In the genomic region with DNA sequence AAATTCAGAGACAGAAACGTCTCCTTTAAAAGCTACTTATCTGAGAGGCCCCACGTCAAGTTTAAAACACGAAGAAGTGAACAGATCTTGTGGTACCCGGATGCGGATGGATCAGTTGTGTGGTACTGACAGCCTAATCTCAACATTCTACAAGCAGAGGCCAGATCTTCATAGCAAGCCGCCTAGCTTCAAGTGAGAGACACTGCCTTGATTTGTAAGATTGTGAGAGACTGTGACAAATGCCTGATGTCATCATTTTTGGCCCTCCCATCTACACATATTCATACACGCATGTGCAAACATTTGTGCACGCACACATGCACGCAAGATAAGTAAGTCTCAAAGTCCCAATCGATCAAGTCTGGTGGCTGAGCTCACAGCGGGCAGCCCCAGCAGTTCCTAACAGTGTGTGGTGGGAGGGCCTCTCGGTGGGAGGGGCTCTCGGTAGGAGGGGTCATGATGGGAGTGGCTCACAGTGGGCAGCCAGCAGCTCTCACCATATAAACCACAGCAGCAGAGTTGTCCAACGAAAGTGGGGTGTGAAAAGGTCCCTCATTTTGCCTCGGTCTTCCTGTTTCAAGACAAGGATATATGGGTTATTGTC, we compare ENCODE assay signal across 10 mouse cellular contexts. TPM values are rescaled to one million over a fixed set of nuclear protein-coding genes. Genes with fewer than 3 reads are reported as not detected.
DNase-seq lines count a peak whose midpoint lies in the region; ATAC-seq and TF ChIP-seq lines count a peak whose summit lies in the region.
"Had no signal": no experiment of that assay in that cellular context is flagged by ENCODE, and none has a peak within 500 bp of the region (broad histone marks: within the 10 kb centered on the region; RNA-seq: fewer than 3 reads in every experiment).

No protein-coding gene starts in this region.

- no peaks in the 10 kb centered on the region for H3K9me3 ChIP-seq in embryonic facial prominence, embryonic 11.5 days (replicated peaks; ENCODE audit: control insufficient read depth, low read length)
- no peaks in the 10 kb centered on the region for H3K9me3 ChIP-seq in kidney, embryonic 15.5 days (replicated peaks)
- no peaks in the 10 kb centered on the region for H3K9me3 ChIP-seq in lung, postnatal 0 days (ENCODE audit: low read length)
- H3K9me3 ChIP-seq: neural tube, embryonic 12.5 days had no signal

- H3K27me3 ChIP-seq in embryonic facial prominence, embryonic 11.5 days (ENCODE audit: control insufficient read depth, insufficient read depth, low read length): no peaks in the 10 kb centered on the region
- H3K27me3 ChIP-seq in kidney, embryonic 15.5 days: 0 out of 2 replicates have a peak, but pooled peaks cover 3% of the 10 kb centered on the region
- H3K27me3 ChIP-seq in lung, postnatal 0 days (replicated peaks; ENCODE audit: insufficient read depth, low read length): no peaks in the 10 kb centered on the region
- H3K27me3 ChIP-seq: neural tube, embryonic 12.5 days; Patski had no signal

- peak; percentile 23 for TF ChIP-seq CTCF in lung, postnatal 0 days (IDR thresholded peaks at IDR 0.05)

- peak; percentile 34 for ATAC-seq in CD4-positive, CD25-positive, alpha-beta regulatory T cell, adult 4 months
- 0 out of 2 replicates have a peak, but pooled peaks have one; percentile 39 for ATAC-seq in embryonic facial prominence, embryonic 11.5 days (replicated peaks; ENCODE audit: insufficient number of reproducible peaks, low FRiP score, low TSS enrichment, low read depth)
- ATAC-seq in kidney, embryonic 15.5 days (replicated peaks; ENCODE audit: low FRiP score): peak; percentile 90
- peak; percentile 84 for ATAC-seq in lung, postnatal 0 days
- ATAC-seq: Patski had no signal

- H3K27ac ChIP-seq in embryonic facial prominence, embryonic 11.5 days (replicated peaks; ENCODE audit: low read depth, low read length): no peak overlapping the region
- no peak overlapping the region for H3K27ac ChIP-seq in kidney, embryonic 15.5 days
- H3K27ac ChIP-seq in lung, postnatal 0 days (ENCODE audit: low read length): no peak overlapping the region
- H3K27ac ChIP-seq: neural tube, embryonic 12.5 days had no signal

- H3K36me3 ChIP-seq in embryonic facial prominence, embryonic 11.5 days (replicated peaks; ENCODE audit: control insufficient read depth, insufficient read depth, low read depth, low read length): no peaks in the 10 kb centered on the region
- H3K36me3 ChIP-seq in kidney, embryonic 15.5 days: no peaks in the 10 kb centered on the region
- H3K36me3 ChIP-seq in lung, postnatal 0 days (ENCODE audit: insufficient read depth, low read length): no peaks in the 10 kb centered on the region

- H3K4me3 ChIP-seq in embryonic facial prominence, embryonic 11.5 days (ENCODE audit: low read depth, low read length): no peak overlapping the region
- no peak overlapping the region; the same call in 1 of the 2 replicates for H3K4me3 ChIP-seq in kidney, embryonic 15.5 days (replicated peaks)
- no peak overlapping the region for H3K4me3 ChIP-seq in lung, postnatal 0 days (ENCODE audit: low read depth, low read length)
- H3K4me3 ChIP-seq: neural tube, embryonic 12.5 days had no signal

- H3K4me1 ChIP-seq in embryonic facial prominence, embryonic 11.5 days (ENCODE audit: control insufficient read depth, insufficient read depth, low read length): peaks cover 3% of the 10 kb centered on the region; the same call in 1 of the 2 replicates
- peaks cover 17% of the 10 kb centered on the region for H3K4me1 ChIP-seq in kidney, embryonic 15.5 days
- no peaks in the 10 kb centered on the region for H3K4me1 ChIP-seq in lung, postnatal 0 days (ENCODE audit: insufficient read depth, low read depth, low read length)
- H3K4me1 ChIP-seq: neural tube, embryonic 12.5 days had no signal

- no peak overlapping the region for H3K9ac ChIP-seq in embryonic facial prominence, embryonic 11.5 days (replicated peaks; ENCODE audit: low read length)
- no peak overlapping the region for H3K9ac ChIP-seq in kidney, embryonic 15.5 days
- no peak overlapping the region for H3K9ac ChIP-seq in lung, postnatal 0 days (replicated peaks; ENCODE audit: low read depth)
- H3K9ac ChIP-seq: neural tube, embryonic 12.5 days had no signal

- peak; percentile 19 for DNase-seq in gastrocnemius, postnatal 10 days
- no peak for DNase-seq in gastrocnemius, adult 8-10 months (ENCODE audit: low spot score in 2 of 2)
- DNase-seq in embryonic facial prominence, embryonic 11.5 days (ENCODE audit: low spot score): peak; percentile 40
- peak; percentile 59 for DNase-seq in lung, postnatal 0 days (ENCODE audit: low spot score)
- no peak for DNase-seq in layer of hippocampus, adult 11-12 months (ENCODE audit: low spot score)
- DNase-seq in right cerebral cortex, postnatal 25 days: no peak

- no peak for TF ChIP-seq EP300 in lung, postnatal 0 days (IDR thresholded peaks at IDR 0.05)

- 23% methylated on average over 15 of the region's 15 CpGs for WGBS in embryonic facial prominence, embryonic 11.5 days
- WGBS in kidney, embryonic 15.5 days: 20% methylated on average over 15 of the region's 15 CpGs
- WGBS in lung, postnatal 0 days: 10% methylated on average over 15 of the region's 15 CpGs

- H3K4me2 ChIP-seq in embryonic facial prominence, embryonic 11.5 days (ENCODE audit: low read depth, low read length): no peak overlapping the region
- H3K4me2 ChIP-seq in kidney, embryonic 15.5 days: peak overlapping the region; percentile 43
- H3K4me2 ChIP-seq in lung, postnatal 0 days (replicated peaks; ENCODE audit: low read depth, low read length): no peak overlapping the region
- H3K4me2 ChIP-seq: neural tube, embryonic 12.5 days had no signal

RNA-seq across cellular contexts. Expression of gene Usp30, which starts 23.8 kb away (rescaled TPM):
- total RNA-seq in gastrocnemius, postnatal 10 days (2021): 10 to 100 TPM in 1 of 2 experiments, 1 to 10 TPM in 1; 9.6 to 10.1 TPM
- 1 to 10 TPM; 7.8 to 9.4 (median 8.6) TPM for total RNA-seq in gastrocnemius, adult 8-10 months (2022)
- 1 to 10 TPM; 2.6 to 2.7 TPM for polyA plus RNA-seq in CD4-positive, CD25-positive, alpha-beta regulatory T cell, adult 4 months (2017; shearing (Covaris generic))
- polyA plus RNA-seq in embryonic facial prominence, embryonic 11.5 days (2014; fragmentation: Nextera tagmentation; extraction: Ambion mirVana): 10.0 and 11.4 TPM in 2 replicates
- polyA plus RNA-seq in kidney, embryonic 15.5 days (2015; fragmentation: Nextera tagmentation; extraction: Ambion mirVana): 12.2 and 14.3 TPM in 2 replicates
- polyA plus RNA-seq in lung, postnatal 0 days (2015; fragmentation: Nextera tagmentation; extraction: Ambion mirVana): 8.3 and 8.7 TPM in 2 replicates

RNA-seq across cellular contexts. Expression of gene Dao, which starts 37.9 kb away (rescaled TPM):
- not detected for total RNA-seq in gastrocnemius, postnatal 10 days (2021)
- total RNA-seq in gastrocnemius, adult 8-10 months (2022): not detected
- polyA plus RNA-seq in CD4-positive, CD25-positive, alpha-beta regulatory T cell, adult 4 months (2017; shearing (Covaris generic)): 1 to 10 TPM in 1 of 2 experiments, under 1 TPM in 1; 0.56 to 1.4 TPM
- polyA plus RNA-seq in embryonic facial prominence, embryonic 11.5 days (2014; fragmentation: Nextera tagmentation; extraction: Ambion mirVana): not detected in 2 replicates
- 14.2 and 14.9 TPM in 2 replicates for polyA plus RNA-seq in kidney, embryonic 15.5 days (2015; fragmentation: Nextera tagmentation; extraction: Ambion mirVana)
- polyA plus RNA-seq in lung, postnatal 0 days (2015; fragmentation: Nextera tagmentation; extraction: Ambion mirVana): not detected in 2 replicates
- polyA plus RNA-seq: neural tube, embryonic 12.5 days had no signal

RNA-seq across cellular contexts. Expression of gene Ssh1, which starts 47.7 kb away (rescaled TPM):
- 10 to 100 TPM; 11.1 to 11.2 TPM for total RNA-seq in gastrocnemius, postnatal 10 days (2021)
- total RNA-seq in gastrocnemius, adult 8-10 months (2022): 1 to 10 TPM; 6.3 to 9.8 (median 6.9) TPM
- 10 to 100 TPM; 13.0 to 14.6 TPM for polyA plus RNA-seq in CD4-positive, CD25-positive, alpha-beta regulatory T cell, adult 4 months (2017; shearing (Covaris generic))
- 26.0 and 29.0 TPM in 2 replicates for polyA plus RNA-seq in embryonic facial prominence, embryonic 11.5 days (2014; fragmentation: Nextera tagmentation; extraction: Ambion mirVana)
- 14.7 and 18.3 TPM in 2 replicates for polyA plus RNA-seq in kidney, embryonic 15.5 days (2015; fragmentation: Nextera tagmentation; extraction: Ambion mirVana)
- polyA plus RNA-seq in lung, postnatal 0 days (2015; fragmentation: Nextera tagmentation; extraction: Ambion mirVana): 13.2 and 14.3 TPM in 2 replicates

RNA-seq across cellular contexts. Expression of gene Svop, which starts 49.9 kb away (rescaled TPM):
- under 1 TPM; 0.21 to 0.27 TPM for total RNA-seq in gastrocnemius, postnatal 10 days (2021)
- total RNA-seq in gastrocnemius, adult 8-10 months (2022): not detected
- polyA plus RNA-seq in CD4-positive, CD25-positive, alpha-beta regulatory T cell, adult 4 months (2017; shearing (Covaris generic)): not detected
- 3.3 and 4.1 TPM in 2 replicates for polyA plus RNA-seq in embryonic facial prominence, embryonic 11.5 days (2014; fragmentation: Nextera tagmentation; extraction: Ambion mirVana)
- polyA plus RNA-seq in kidney, embryonic 15.5 days (2015; fragmentation: Nextera tagmentation; extraction: Ambion mirVana): 0.46 and 0.91 TPM in 2 replicates
- polyA plus RNA-seq in lung, postnatal 0 days (2015; fragmentation: Nextera tagmentation; extraction: Ambion mirVana): not detected in 2 replicates

Comparison
In these comparisons a context has a peak if more than half of its experiments do, and no peak if none do; other contexts are left out.
1. DNase-seq: peak in gastrocnemius, postnatal 10 days (single experiment), embryonic facial prominence, embryonic 11.5 days (single experiment) and lung, postnatal 0 days (single experiment); none in gastrocnemius, adult 8-10 months (0 of 2), layer of hippocampus, adult 11-12 months (single experiment) and right cerebral cortex, postnatal 25 days (single experiment).
2. ATAC-seq: peak in every context shown above with its lines; median percentile 90 in kidney, embryonic 15.5 days; 84 in lung, postnatal 0 days; 39 in embryonic facial prominence, embryonic 11.5 days; 34 in CD4-positive, CD25-positive, alpha-beta regulatory T cell, adult 4 months.